Mouse (Mus musculus): ENCODE results near the gene Slc11a2.

Slc11a2 gene

DNA sequence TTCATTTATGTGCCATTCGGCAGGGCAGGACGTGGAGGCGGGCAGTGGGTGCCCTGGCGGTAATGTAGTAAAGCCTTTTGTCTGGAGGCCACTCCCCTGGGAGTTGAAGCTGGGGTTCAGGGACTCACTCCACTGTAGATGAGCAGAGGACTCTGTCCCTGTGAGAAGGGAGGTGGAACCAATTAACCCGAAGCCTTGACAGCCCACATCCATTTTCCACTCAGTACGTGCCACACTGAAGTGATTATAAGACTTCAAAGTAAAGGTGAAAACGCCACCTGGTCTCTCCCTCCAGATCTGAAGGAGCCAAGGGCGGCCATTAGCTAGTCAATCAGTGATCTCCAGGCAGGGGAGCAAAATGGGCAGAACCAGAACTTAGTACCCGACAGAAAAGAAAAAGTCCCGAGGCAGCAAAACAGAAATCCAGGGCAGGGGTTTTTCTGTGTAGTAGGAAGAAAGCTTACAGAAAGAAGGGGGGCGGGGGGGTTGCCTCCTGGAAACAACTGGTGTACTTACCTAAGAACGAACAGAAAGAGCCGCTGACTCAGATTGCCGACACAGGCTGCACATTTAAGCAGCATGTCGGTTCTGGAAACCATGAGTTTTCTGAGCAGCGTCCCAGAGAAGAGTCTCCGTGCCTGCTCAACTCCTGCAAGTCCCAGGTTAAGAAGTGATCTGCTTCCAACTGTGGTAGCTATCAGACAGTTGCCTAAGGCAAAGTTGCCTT lies at the start of gene Slc11a2:
TSS of gene Slc11a2 (minus strand) at position 677 of the 727 bp plus-strand sequence.
- DNase-seq (ENCODE audit: low read depth) = no peak

DNA sequence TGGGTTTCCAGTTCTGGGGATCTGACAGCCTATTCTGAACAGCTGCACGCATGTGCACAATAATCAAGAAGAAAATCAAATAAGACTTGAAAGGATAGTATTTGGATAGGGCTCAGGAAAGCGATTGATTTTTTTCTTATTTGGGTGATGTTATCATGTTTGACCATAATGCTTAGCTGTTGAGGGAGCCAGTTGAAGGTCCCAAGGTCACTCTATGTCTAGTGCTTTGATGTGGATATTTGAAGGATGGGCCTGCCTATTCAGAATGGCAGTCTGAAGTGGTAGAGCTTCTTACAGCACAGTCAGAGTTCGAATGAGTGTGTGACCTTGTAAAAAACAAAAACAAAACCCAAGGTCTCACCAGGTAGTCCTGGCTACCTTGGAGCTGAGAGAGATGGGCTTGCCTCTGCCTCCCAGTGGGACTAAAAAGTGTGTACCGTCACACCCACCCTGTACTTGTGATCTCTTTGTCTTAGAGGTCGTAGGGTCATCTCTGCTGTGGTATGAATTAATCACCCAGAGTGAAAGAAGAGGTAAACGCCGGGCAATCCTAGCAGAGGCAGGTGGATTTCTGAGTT lies 49.1 kb upstream of the Slc11a2 start:
- no peak for DNase-seq (ENCODE audit: low read depth)

DNA sequence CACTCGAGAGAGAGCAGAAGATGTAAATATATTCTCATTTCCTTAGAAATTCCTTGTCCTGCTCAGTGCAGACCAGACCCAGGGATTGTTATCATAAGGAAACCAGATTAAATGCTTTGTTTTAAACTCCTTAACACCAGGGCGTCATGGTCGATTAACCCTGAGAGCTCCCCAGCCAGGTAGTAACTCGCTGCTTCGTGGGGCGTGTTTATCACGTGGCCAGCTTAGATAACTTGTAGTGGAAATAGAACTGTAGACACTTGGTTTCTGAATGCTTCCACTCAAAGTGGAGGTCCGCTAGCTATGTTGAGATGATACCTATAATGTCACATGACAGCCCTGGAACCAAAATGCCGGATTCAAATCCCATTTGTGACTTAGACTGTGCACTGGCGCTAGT lies 45.2 kb upstream of the Slc11a2 start:
- no peak for DNase-seq (ENCODE audit: low read depth)

DNA sequence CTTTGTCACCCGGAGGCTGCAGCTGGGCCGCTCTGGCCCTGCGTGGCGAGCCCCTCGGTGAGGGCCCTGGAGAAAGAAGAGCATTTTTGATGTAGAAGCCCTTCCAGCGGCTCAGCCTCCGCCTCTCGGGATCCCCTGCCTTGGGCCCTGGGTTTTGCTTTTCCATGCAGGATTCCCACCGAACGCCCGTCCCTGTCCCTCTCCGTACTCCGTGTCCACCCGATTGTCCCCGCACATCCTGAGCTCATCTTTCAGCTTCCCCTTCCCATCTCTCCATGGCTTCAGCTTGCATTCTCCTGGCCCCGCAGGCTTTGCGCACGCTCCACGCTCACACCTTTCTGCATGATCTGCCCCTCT lies 44.3 kb upstream of the Slc11a2 start:
- no peak for DNase-seq (ENCODE audit: low read depth)

DNA sequence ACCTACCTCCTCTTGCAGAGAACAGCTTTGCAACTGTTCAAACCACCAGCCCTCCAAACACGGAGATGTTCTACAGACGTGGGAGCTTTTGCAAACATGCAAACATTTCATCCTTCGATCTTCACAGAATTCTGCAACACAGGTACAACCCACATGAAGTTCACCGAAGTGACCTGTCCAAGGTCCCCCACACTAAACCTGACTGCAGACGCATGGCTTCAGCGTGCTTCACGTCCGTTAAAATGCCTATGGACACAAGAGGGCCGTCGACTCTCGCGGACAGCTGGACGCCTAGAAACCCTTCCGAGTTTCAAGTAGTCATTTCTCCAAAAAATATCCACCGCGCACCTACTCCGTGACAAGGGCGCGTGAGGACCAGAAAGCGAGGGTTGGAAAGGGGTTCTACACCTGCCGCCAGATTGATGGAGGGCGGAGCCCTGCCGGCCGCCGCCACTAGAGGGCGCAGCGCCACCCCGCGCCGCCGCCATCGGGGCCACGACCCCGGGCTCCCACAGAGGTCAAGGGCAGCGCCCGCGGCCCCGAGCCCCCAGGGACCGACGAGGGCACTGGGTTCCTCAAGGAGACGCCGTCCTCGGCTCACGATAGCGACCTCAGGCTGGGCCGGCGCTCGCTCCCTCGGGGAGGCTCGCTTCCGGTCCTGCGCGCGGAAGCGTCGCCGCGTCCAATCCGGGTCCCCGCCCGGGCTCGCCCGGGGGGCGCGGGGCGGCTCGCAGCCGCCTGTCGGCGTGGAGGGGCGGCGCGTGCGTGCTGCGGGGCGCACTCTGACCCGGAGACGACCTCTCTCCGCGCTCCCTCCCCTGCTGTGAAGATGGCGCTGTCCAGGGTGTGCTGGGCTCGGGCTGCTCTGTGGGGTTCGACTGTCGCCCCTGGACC lies 43.7 kb upstream of the Slc11a2 start, which contains the start of gene Letmd1:
TSS of gene Letmd1 (plus strand) at position 729 of the 894 bp plus-strand sequence.
- DNase-seq (ENCODE audit: low read depth) = peak; percentile 54

DNA sequence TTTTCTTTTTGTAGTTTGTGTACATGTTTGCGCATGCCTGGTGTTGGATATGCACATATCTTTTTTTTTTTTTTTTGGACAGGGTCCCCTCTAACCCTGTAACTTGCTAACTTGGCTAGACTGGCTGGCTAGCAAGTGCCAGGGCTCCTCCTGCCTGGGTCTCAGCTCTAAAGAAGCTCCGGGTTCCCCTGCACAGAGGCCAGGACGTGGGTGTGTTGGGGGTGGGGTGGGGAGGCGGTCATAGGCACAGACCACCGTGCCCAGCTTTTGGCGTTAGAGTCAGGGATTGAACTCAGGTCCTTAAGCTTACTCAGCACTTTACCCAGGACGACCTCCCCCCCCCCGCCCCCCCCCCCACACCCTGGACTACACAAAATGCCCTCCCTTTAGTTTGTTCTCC lies 42.9 kb upstream of the Slc11a2 start:
- DNase-seq (ENCODE audit: low read depth) = no peak

DNA sequence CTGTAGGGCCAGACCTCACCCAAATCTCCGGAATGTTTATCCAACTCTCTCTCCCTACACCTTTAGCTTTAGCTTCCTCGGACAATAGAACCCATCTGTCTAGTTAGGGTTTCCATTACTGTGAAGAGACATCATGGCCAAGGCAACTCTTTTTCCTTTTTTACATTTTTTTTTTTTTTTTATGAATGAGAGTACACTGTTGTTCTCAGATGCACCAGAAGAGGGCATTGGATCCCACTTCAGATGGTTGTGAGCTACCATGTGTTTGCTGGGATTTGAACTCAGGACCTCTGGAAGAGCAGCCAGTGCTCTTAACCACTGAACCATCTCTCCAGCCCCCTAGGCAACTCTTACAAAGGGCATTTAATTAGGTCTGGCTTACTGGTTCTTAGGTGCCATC lies 40.6 kb upstream of the Slc11a2 start:
- no peak for DNase-seq (ENCODE audit: low read depth)

DNA sequence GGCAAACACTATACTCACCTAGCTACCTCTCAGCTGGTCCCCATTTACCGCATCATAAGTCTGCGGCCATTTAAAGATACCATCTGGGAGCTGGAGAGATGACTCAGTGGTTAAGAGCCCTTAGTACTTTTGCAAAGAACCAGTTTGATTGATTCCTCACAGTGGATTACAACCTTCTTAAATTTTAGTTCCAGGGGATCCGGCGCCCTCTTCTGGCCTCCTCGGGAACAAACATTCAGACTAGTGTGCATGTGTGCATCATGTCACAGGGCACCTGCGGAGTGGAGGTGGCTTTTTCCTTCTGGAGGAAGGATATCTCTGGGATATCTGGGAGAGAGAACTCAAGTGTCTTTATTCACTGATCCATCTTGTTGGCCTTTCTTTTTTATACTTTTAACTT lies 38.8 kb upstream of the Slc11a2 start:
- DNase-seq (ENCODE audit: low read depth) = no peak

DNA sequence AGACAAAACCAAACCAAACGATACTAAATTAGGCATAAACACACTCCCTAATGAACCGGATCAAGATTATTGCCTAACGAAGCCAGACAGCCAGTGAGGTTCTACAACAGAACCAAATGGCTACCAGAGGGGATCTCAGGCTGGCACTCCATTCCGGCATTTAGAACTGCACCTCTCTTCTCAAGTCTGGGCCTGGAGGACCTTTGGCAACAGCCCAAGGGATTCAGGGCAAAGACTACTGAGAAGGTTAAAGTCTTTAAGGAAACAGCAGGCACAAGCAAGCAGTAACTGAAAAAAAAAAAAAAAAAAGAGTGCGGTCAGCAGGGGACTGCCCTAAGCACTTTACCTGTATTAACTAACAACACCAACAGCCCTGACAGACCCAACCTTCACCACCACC lies 37.2 kb upstream of the Slc11a2 start:
- DNase-seq (ENCODE audit: low read depth) = no peak

DNA sequence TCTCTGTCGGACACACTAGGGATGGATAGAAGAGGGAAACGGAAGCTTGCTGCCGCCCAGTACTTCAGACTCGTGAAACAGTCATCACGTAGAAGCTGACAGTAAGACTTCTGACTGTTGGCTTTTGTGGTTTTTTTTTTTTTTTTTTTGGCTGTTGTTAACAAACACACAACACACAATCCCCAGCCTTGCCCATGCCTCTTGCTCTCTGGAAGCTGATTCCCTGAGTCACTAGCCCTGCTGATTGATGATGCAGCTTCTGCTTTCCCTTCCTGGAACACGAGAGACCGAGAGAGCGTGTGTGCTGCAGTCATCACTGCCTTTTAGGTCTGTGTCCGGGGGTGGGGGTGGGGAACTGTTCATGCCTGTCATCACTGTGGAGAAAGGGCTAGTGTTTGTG lies 36.8 kb upstream of the Slc11a2 start:
- peak; percentile 53 for DNase-seq (ENCODE audit: low read depth)

DNA sequence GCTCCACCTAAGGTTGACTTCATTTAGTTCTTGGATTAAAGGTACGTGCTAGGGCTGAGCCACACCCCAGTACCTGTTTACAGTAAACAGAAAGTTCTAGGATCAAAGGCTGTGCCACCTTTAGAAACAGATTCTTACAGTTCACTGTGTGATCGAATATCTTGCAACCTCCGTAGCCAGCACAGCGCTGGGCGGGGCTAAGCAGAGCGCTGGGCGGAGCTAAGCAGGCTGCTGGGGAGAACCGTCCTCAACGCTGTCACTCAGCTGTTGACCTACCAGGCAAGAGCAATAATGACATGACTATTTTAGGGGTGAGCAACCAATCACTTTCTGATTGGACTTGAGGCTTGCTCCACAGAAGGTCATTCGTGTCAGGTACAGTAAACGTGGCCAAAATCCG lies 36.1 kb upstream of the Slc11a2 start:
- no peak for DNase-seq (ENCODE audit: low read depth)

DNA sequence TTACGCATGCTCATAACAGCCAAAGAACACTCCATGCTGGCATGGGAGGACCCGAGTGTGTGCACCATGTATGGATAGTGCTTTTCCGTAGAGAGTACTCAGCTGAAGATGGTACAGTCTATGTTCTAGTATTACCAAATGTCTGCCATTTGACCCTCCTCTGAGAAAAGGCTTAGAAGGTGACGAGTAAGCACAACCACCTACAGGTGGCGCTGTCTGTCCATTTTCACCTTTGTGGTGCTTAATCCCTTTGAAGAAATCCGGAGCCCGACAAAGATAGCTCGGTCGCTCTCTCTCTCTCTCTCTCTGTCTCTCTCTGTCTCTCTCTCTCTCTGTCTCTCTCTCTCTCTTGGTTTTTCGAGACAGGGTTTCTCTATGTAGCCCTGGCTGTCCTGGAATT lies 33.2 kb upstream of the Slc11a2 start:
- DNase-seq (ENCODE audit: low read depth) = no peak

DNA sequence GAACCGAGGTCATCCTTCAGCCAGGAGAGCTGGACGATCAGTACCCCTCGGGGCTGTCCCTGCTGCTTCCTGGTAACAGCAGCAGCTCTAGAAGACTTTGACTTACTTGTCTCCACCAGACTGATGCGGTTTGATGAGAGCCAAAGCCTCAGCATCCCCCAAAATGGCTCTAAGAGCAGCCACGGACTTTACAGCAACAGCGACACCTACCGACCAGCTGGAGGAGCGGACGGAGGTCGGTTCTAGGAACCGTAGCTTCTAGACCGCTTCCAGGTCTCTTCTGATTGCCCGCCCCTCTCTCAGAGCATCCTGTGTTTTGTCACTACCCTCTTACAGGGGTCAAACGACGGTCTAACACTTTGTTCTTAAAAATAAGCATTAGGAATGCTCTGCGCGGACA lies 32.5 kb upstream of the Slc11a2 start:
- no peak for DNase-seq (ENCODE audit: low read depth)

DNA sequence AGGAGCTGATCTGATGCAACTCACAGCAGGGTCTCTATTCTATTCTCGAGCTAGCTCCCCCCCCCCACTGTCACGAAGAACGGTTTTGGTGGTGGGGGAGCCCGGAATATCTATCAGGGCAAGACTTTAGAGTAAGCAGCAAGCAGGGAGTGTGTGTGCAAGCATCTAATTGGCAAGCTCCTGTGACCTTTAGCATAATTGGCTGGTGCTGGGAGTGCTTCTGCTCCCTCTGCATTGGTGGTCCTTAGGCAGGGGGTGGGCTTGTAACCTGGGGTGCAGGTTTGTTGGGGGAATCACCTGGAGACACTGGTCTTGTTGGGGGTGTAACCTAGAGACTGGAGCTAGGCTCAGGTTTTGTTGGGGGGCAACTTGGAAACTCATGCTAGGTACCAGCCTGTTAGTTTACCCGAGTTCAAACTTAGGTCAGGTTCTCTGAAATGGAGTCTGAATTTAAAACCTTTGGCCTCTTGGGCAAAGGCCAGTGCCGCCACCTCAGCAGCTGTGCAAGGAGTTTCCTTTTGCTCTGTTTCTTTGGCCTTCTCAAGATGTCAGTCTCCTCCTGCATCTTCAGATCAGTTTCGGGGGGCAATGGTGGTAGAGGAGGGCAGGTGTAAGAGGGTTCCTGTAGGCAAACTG lies 31.6 kb upstream of the Slc11a2 start:
- no peak for DNase-seq (ENCODE audit: low read depth)

DNA sequence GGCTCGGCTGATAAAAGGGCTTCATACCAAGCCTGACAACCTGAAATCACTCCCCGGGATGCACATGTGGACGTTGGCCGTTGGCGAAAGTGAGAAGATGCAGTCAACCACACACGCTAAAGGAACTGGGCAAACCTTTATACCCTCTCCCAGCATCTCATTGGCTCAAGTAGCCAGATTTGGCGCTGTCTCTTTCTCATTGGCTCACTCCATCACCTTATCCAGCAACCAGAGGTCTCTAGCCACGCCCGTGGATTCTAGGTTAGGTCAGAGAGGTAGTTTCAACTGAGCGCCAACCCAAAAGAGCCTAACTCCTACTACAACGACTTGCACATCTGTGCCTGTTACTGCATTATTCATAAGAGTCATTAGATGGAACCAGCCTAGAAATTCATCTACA lies 27.6 kb upstream of the Slc11a2 start:
- DNase-seq (ENCODE audit: low read depth) = no peak

DNA sequence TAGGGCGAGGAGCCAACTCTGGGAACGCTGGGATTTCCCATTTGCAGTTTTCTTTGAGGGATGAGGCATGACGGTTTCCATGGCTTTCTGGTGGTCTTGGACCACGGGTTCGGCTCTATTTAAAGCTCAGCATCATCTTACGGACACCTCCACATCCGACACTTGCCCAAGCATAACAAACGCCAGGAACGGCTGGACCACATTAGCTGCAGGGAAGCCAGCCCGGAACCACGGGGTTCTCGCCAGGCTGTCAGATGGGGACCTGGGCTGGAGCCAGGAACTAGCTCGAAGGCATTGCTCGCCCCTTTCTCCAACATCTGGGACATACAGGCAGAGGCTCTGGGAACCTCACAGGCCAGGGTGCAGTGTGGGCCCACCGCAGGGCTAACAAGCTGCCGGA lies 26.4 kb upstream of the Slc11a2 start:
- DNase-seq (ENCODE audit: low read depth) = peak; percentile 72

DNA sequence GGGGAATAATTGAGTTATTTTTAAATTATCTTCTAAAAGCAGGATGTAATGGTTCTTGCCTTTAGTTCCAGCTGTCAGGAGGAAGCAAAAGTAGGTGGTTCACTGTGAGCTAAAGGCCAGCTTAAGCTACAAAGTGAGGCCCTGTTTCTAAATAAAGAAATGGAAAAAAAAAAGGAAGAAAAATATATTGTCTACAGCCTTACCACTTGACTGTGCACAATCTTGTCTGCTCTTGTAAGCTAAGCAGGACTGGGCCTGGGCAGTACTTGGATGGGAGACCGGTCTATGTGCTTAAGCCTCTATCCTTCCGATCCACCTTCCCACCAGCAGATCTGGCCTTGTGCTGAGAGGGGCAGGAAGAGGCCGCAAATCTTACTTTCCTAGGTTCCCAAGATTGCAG lies 24.6 kb upstream of the Slc11a2 start:
- no peak for DNase-seq (ENCODE audit: low read depth)

DNA sequence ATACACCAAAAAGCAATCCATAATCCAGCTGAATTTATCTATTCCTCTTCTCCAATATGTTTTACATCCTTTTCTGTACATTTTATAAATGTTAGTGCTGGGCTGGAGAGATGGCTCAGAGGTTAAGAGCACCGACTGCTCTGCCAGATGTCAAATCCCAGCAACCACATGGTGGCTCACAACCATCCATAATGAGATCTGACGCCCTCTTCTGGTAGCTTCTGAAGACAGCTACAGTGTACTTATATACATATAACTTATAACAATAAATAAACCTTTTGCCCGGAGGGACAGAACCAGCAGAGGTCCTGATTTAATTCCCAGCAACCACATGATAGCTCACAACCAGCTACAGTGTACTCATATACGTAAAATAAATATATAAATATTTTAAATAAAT lies 23.7 kb upstream of the Slc11a2 start:
- DNase-seq (ENCODE audit: low read depth) = no peak

DNA sequence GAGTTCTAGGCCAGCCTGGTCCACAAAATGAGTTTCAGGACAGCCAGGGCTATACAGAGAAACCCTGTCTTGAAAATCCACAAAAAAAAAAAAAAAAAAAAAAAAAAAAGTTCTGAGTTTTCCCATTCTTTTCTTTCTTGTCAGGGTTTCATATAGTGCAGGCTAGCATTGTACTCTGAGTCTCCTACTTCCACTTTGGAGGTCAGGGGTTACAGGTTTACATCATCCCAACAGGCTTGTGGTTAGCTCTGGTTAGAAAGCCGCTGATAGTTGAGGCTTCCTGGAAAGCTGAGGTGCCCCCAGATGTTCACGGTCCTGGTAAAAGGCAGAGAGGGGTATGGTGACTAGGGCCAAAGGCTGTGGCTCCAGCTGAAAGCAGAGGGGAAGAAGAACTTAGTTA lies 22.0 kb upstream of the Slc11a2 start:
- DNase-seq (ENCODE audit: low read depth) = no peak

DNA sequence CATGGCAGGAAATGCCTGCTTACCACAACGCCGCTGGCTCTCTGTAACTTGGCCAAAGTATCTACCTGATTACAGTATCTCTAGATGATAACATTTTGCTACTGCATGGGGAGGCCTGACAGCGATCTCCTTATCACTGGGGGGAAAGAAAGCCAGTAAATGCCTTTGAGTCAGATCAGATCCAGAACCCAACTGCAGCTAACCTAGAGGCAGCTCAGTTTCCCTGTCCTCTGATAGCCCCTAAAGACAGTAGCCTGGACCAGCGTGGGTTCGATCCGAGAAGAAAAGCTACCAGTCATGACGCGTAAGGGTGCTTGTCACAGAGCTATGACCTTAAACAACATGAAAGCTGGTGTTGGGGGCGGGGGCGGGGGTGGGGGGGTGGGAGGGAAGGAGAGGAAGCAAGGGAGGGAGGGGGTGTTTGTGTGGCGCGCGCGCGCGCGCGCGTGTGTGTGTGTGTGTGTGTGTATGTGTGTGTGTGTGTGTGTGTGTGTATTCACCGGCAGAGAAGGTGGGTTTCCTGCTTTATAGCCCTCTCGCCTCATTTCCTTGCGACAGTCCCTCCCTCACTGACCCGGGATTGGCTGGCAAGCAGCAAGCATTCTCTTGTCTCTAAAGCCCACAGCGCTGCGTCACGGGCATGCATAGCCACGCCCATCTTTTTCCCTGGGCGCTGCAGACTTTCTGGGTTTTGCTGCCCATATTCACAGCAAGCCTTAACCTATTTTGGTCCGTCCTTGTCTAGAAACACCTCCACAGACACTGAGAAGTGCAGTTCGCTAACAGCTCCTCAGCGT lies 18.5 kb upstream of the Slc11a2 start:
- DNase-seq (ENCODE audit: low read depth) = peak; percentile 80

DNA sequence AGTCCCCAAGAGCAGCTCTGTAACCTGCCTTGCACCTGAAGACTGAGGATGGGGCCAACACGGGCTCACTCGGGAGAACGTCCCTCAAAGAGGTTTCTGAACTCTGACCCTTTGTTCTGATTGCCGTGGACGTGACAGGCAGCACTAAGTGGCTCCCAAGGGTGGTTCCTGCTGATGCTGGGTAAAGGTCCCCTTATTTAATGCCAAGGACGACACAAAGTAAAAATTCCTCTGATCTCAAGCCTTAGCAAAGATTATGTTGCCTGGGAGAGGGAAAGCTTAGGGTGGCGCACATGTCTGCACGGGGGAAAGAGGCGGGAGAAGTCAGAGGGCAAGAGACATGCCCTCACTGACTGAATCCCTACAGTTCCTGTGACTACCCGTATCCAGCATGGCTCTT lies 11.6 kb upstream of the Slc11a2 start:
- DNase-seq (ENCODE audit: low read depth) = no peak

DNA sequence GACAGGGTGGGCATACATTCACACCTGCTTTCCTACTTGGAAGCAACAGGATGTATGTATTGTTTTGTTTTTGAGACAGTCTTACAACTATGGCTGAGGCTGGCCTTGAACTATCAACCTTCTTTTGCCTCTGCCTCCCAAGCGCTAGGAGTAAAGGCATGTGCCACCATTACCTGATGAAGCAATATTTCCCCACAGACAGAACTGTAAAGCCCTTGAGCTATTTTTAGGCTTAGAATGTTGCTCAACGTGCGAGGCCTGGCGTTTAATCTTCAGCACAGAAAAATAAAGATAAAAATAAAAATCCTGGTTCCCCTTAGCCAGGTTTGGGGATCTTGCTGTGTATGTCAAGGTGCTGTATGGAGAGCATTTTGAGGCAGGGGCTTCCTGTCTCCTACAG lies 11.2 kb upstream of the Slc11a2 start:
- DNase-seq (ENCODE audit: low read depth) = no peak
